Mouse (Mus musculus): ENCODE data around the gene Armc8.
A peak's percentile ranks its signal among the peaks of the same experiment; 100 is the strongest.

Armc8 gene

DNA sequence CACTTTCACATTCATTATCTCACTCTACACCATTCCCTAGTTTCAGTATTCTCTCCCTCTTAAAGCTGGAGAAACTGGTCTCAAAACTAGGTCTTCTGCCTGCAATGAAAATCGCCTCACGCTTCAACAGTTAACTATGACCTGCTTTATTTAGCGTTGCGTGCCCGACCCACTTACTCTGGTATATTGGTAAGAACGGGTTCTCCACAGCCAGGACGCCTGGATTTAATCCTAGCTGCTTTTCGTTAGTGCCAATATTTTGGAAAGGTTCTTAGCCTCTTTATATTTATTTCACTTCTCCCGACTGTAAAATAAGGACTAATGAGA lies 335 bp upstream of the Armc8 start:
- H3K36me3 ChIP-seq (ENCODE audit: insufficient read depth, low read length) = no peaks in the 10 kb centered on the region
- H3K4me1 ChIP-seq (replicated peaks; ENCODE audit: low read depth, low read length) = peaks cover 16% of the 10 kb centered on the region
- no peaks in the 10 kb centered on the region for H3K9me3 ChIP-seq (ENCODE audit: low read length)
- peak overlapping the region; percentile 95 for H3K4me3 ChIP-seq (replicated peaks; ENCODE audit: low read length)
- 0 out of 2 replicates have a peak, but pooled peaks cover 4% of the 10 kb centered on the region for H3K27me3 ChIP-seq (ENCODE audit: insufficient read depth, low read length)
- no peak for TF ChIP-seq CTCF (conservative IDR thresholded peaks at IDR 0.05; ENCODE audit: low read length)
- TF ChIP-seq NANOG (IDR thresholded peaks at IDR 0.05; ENCODE audit: borderline replicate concordance, low read length) = no peak
- no peak for TF ChIP-seq POU5F1 (IDR thresholded peaks at IDR 0.05; ENCODE audit: borderline replicate concordance, low read length)

DNA sequence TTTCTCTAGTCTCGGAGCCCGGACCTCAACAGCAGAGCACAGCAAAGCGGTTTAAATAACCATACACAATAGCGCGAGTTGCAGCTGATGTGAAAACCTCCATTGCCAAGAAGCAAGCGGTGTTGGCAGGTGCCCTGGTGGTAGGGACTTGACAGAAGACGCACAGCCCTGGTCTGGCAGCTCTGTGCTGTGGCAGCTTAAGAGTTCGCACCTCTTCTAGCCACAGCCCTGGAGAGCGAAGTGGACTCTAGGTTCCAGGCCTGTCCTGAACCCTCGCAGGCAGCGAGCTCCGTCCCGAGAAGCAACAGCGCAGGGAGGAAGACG lies 714 bp downstream of the Armc8 start:
- H3K4me3 ChIP-seq (replicated peaks; ENCODE audit: low read length) = peak overlapping the region; percentile 95
- no peak for TF ChIP-seq CTCF (conservative IDR thresholded peaks at IDR 0.05; ENCODE audit: low read length)
- TF ChIP-seq NANOG (IDR thresholded peaks at IDR 0.05; ENCODE audit: borderline replicate concordance, low read length) = no peak
- no peak for TF ChIP-seq POU5F1 (IDR thresholded peaks at IDR 0.05; ENCODE audit: borderline replicate concordance, low read length)
- peaks cover 23% of the 10 kb centered on the region for H3K4me1 ChIP-seq (replicated peaks; ENCODE audit: low read depth, low read length)
- H3K9me3 ChIP-seq (ENCODE audit: low read length) = no peaks in the 10 kb centered on the region
- no peaks in the 10 kb centered on the region for H3K36me3 ChIP-seq (ENCODE audit: insufficient read depth, low read length)
- H3K27me3 ChIP-seq (ENCODE audit: insufficient read depth, low read length) = 0 out of 2 replicates have a peak, but pooled peaks cover 4% of the 10 kb centered on the region

GRCm38 (mm10) chr9:99563714-99564113 lies 5.0 kb downstream of the Armc8 start:
- H3K4me1 ChIP-seq (replicated peaks; ENCODE audit: low read depth, low read length) = peaks cover 15% of the 10 kb centered on the region
- no peaks in the 10 kb centered on the region for H3K36me3 ChIP-seq (ENCODE audit: insufficient read depth, low read length)
- no peak overlapping the region for H3K4me3 ChIP-seq (replicated peaks; ENCODE audit: low read length)
- TF ChIP-seq CTCF (conservative IDR thresholded peaks at IDR 0.05; ENCODE audit: low read length) = no peak
- no peak for TF ChIP-seq NANOG (IDR thresholded peaks at IDR 0.05; ENCODE audit: borderline replicate concordance, low read length)
- TF ChIP-seq POU5F1 (IDR thresholded peaks at IDR 0.05; ENCODE audit: borderline replicate concordance, low read length) = no peak
- H3K27me3 ChIP-seq (ENCODE audit: insufficient read depth, low read length) = no peaks in the 10 kb centered on the region
- H3K9me3 ChIP-seq (ENCODE audit: low read length) = no peaks in the 10 kb centered on the region

GRCm38 (mm10) chr9:99560389-99560788 lies 8.3 kb downstream of the Armc8 start:
- no peaks in the 10 kb centered on the region for H3K9me3 ChIP-seq (ENCODE audit: low read length)
- H3K27me3 ChIP-seq (ENCODE audit: insufficient read depth, low read length) = no peaks in the 10 kb centered on the region
- no peak overlapping the region for H3K4me3 ChIP-seq (replicated peaks; ENCODE audit: low read length)
- no peaks in the 10 kb centered on the region for H3K36me3 ChIP-seq (ENCODE audit: insufficient read depth, low read length)
- peaks cover 14% of the 10 kb centered on the region for H3K4me1 ChIP-seq (replicated peaks; ENCODE audit: low read depth, low read length)
- TF ChIP-seq CTCF (conservative IDR thresholded peaks at IDR 0.05; ENCODE audit: low read length) = no peak

GRCm38 (mm10) chr9:99559557-99559904 lies 9.2 kb downstream of the Armc8 start:
- Histone ChIP-seq H3K27me3 (ENCODE audit: insufficient read depth, low read length) (no peaks in the 10 kb centered on the region), H3K4me3 (replicated peaks; ENCODE audit: low read length) (no peak overlapping the region), H3K9me3 (ENCODE audit: low read length) (no peaks in the 10 kb centered on the region), H3K36me3 (ENCODE audit: insufficient read depth, low read length) (no peaks in the 10 kb centered on the region), H3K4me1 (replicated peaks; ENCODE audit: low read depth, low read length) (peaks cover 14% of the 10 kb centered on the region)
- no peak for TF ChIP-seq POU5F1 (IDR thresholded peaks at IDR 0.05; ENCODE audit: borderline replicate concordance, low read length)
- TF ChIP-seq CTCF (conservative IDR thresholded peaks at IDR 0.05; ENCODE audit: low read length) = no peak
- no peak for TF ChIP-seq NANOG (IDR thresholded peaks at IDR 0.05; ENCODE audit: borderline replicate concordance, low read length)

DNA sequence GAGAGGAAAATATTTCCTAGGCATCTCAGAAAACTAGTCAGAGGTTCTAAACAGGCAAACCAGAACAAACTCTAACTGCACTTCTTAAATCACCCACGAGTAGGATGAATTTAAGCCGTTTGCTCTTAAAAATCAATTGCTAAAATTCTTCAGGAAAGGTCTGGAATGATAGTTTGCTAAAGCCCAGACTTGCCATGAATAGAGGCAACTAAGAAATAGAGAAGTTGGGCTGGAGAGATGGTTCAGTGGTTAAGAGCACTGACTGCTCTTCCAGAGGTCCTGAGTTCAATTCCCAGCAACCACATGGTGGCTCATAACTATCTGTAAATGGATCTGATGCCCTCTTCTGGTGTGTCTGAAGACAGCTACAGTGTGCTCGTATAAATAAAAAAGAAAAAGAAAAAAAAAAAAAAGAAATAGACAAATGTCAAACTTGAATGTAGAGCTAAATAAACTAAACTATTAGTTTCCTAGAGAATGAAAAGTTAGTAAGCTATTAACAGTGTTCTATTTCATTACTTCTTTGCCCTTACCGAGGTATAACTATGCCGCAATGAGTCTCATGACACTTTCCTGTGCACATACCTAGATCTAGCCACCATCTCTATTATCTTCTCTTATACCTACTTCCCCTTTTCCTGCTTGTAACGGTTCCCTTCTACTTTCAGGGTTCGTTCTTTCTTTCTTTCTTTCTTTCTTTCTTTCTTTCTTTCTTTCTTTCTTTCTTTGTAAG lies 9.7 kb downstream of the Armc8 start:
- H3K27me3 ChIP-seq (ENCODE audit: insufficient read depth, low read length) = no peaks in the 10 kb centered on the region
- no peak for TF ChIP-seq NANOG (IDR thresholded peaks at IDR 0.05; ENCODE audit: borderline replicate concordance, low read length)

GRCm38 (mm10) chr9:99557580-99558300 lies 11.0 kb downstream of the Armc8 start:
- Histone ChIP-seq H3K36me3 (ENCODE audit: insufficient read depth, low read length) (no peaks in the 10 kb centered on the region), H3K4me3 (replicated peaks; ENCODE audit: low read length) (no peak overlapping the region), H3K27me3 (ENCODE audit: insufficient read depth, low read length) (no peaks in the 10 kb centered on the region), H3K9me3 (ENCODE audit: low read length) (no peaks in the 10 kb centered on the region), H3K4me1 (replicated peaks; ENCODE audit: low read depth, low read length) (peaks cover 7% of the 10 kb centered on the region; the same call in 1 of the 2 replicates)
- TF ChIP-seq POU5F1 (IDR thresholded peaks at IDR 0.05; ENCODE audit: borderline replicate concordance, low read length) (no peak), NANOG (IDR thresholded peaks at IDR 0.05; ENCODE audit: borderline replicate concordance, low read length) (no peak), CTCF (conservative IDR thresholded peaks at IDR 0.05; ENCODE audit: low read length) (no peak)

More for the DNA sequence above, 9.7 kb downstream of the Armc8 start:
- peaks cover 13% of the 10 kb centered on the region for H3K4me1 ChIP-seq (replicated peaks; ENCODE audit: low read depth, low read length)
- H3K9me3 ChIP-seq (ENCODE audit: low read length) = no peaks in the 10 kb centered on the region
- H3K36me3 ChIP-seq (ENCODE audit: insufficient read depth, low read length) = no peaks in the 10 kb centered on the region
- no peak overlapping the region for H3K4me3 ChIP-seq (replicated peaks; ENCODE audit: low read length)

- peaks cover 7% of the 10 kb centered on the region; the same call in 1 of the 2 replicates for H3K4me1 ChIP-seq (replicated peaks; ENCODE audit: low read depth, low read length)
- no peaks in the 10 kb centered on the region for H3K36me3 ChIP-seq (ENCODE audit: insufficient read depth, low read length)
- no peak for TF ChIP-seq CTCF (conservative IDR thresholded peaks at IDR 0.05; ENCODE audit: low read length)
- no peak for TF ChIP-seq NANOG (IDR thresholded peaks at IDR 0.05; ENCODE audit: borderline replicate concordance, low read length)
- no peak for TF ChIP-seq POU5F1 (IDR thresholded peaks at IDR 0.05; ENCODE audit: borderline replicate concordance, low read length)
- H3K27me3 ChIP-seq (ENCODE audit: insufficient read depth, low read length) = no peaks in the 10 kb centered on the region
- no peaks in the 10 kb centered on the region for H3K9me3 ChIP-seq (ENCODE audit: low read length)
- H3K4me3 ChIP-seq (replicated peaks; ENCODE audit: low read length) = no peak overlapping the region
Observed at GRCm38 (mm10) chr9:99555253-99555652, 13.4 kb downstream of the Armc8 start.

DNA sequence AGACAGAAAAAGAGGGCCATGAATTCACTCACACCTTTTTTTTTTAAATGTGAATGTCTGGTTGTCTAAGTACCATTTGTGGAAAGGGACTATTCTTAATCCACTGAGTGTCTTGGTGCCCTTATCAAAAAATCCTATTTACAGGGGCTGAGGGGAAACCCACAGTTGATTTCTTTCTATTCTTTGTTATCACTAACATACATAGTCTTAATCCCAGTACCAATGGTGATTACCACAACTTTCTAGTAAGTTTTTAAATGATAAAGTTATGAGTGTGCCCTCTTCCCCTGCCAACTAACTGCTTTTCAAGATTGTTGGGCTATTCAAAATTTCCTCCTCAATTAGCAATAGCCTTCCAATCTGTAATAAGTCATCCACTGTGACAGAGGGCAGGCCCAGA lies 14.6 kb downstream of the Armc8 start:
- Histone ChIP-seq H3K36me3 (ENCODE audit: insufficient read depth, low read length) (no peaks in the 10 kb centered on the region), H3K4me3 (replicated peaks; ENCODE audit: low read length) (no peak overlapping the region), H3K9me3 (ENCODE audit: low read length) (no peaks in the 10 kb centered on the region), H3K27me3 (ENCODE audit: insufficient read depth, low read length) (no peaks in the 10 kb centered on the region), H3K4me1 (replicated peaks; ENCODE audit: low read depth, low read length) (peaks cover 7% of the 10 kb centered on the region; the same call in 1 of the 2 replicates)
- no peak for TF ChIP-seq CTCF (conservative IDR thresholded peaks at IDR 0.05; ENCODE audit: low read length)
- TF ChIP-seq NANOG (IDR thresholded peaks at IDR 0.05; ENCODE audit: borderline replicate concordance, low read length) = no peak
- no peak for TF ChIP-seq POU5F1 (IDR thresholded peaks at IDR 0.05; ENCODE audit: borderline replicate concordance, low read length)

Measured in E14TG2a.4 (cell line).